8 mouse cellular contexts compared by ENCODE assay signal in genomic region chr14:44858868-44859613, GRCm38 (mm10). TPM values are rescaled to one million over a fixed set of nuclear protein-coding genes. Genes with fewer than 3 reads are reported as not detected.
A peak's percentile ranks its signal among the peaks of the same experiment; 100 is the strongest.
DNase-seq lines count a peak whose midpoint lies in the region; ATAC-seq lines count a peak whose summit lies in the region.
"Had no signal": no experiment of that assay in that cellular context is flagged by ENCODE, and none has a peak within 500 bp of the region (broad histone marks: within the 10 kb centered on the region; RNA-seq: fewer than 3 reads in every experiment).

Gene Ptgdr, minus strand, starts transcription at chr14:44859375.

- peaks cover 49% of the 10 kb centered on the region for H3K27me3 ChIP-seq in forebrain, embryonic 10.5 days (ENCODE audit: poor library complexity, severe bottlenecking)
- peaks cover 43% of the 10 kb centered on the region for H3K27me3 ChIP-seq in limb, embryonic 13.5 days
- H3K27me3 ChIP-seq in stomach, embryonic 16.5 days (ENCODE audit: control insufficient read depth, insufficient read depth, low read length): peaks cover 16% of the 10 kb centered on the region

- ATAC-seq in limb, embryonic 13.5 days (ENCODE audit: low FRiP score, low read depth): no peak
- no peak for ATAC-seq in stomach, embryonic 16.5 days (ENCODE audit: insufficient read depth, low FRiP score)

- H3K4me2 ChIP-seq in limb, embryonic 13.5 days (replicated peaks): peak within 1 kb of the TSS; percentile 74
- H3K4me2 ChIP-seq in stomach, embryonic 16.5 days (ENCODE audit: low read depth, low read length): peak within 1 kb of the TSS; percentile 60

- H3K9me3 ChIP-seq in forebrain, embryonic 10.5 days: no peaks in the 10 kb centered on the region
- H3K9me3 ChIP-seq in limb, embryonic 13.5 days: no peaks in the 10 kb centered on the region
- no peaks in the 10 kb centered on the region for H3K9me3 ChIP-seq in stomach, embryonic 16.5 days (replicated peaks; ENCODE audit: control insufficient read depth, low read length)

- WGBS in forebrain, embryonic 10.5 days: 1% methylated on average over 32 of the region's 32 CpGs
- under 1% methylated on average over 32 of the region's 32 CpGs for WGBS in limb, embryonic 13.5 days
- 2% methylated on average over 32 of the region's 32 CpGs for WGBS in stomach, embryonic 16.5 days

- peaks cover 30% of the 10 kb centered on the region for H3K4me1 ChIP-seq in forebrain, embryonic 10.5 days
- H3K4me1 ChIP-seq in limb, embryonic 13.5 days: peaks cover 35% of the 10 kb centered on the region
- H3K4me1 ChIP-seq in stomach, embryonic 16.5 days (ENCODE audit: control insufficient read depth, insufficient read depth, low read length): no peaks in the 10 kb centered on the region; the same call in 1 of the 2 replicates

- peak within 1 kb of the TSS; percentile 49 for H3K4me3 ChIP-seq in forebrain, embryonic 10.5 days
- peak within 1 kb of the TSS; percentile 42 for H3K4me3 ChIP-seq in limb, embryonic 13.5 days
- peak within 1 kb of the TSS; percentile 38 for H3K4me3 ChIP-seq in stomach, embryonic 16.5 days (replicated peaks; ENCODE audit: low read length)

- DNase-seq in retina, embryonic 14.5 days (ENCODE audit: low spot score): peak; percentile 24
- no peak for DNase-seq in retina, postnatal 1 day
- DNase-seq in forebrain, embryonic 10.5 days (ENCODE audit: extremely low spot score, low spot score): peak; percentile 35
- no peak for DNase-seq in thymus, adult 18-20 months
- DNase-seq in cerebellum, adult 11 months: no peak
- DNase-seq: adrenal gland, postnatal 10 days had no signal

- no peaks in the 10 kb centered on the region for H3K36me3 ChIP-seq in forebrain, embryonic 10.5 days (replicated peaks)
- H3K36me3 ChIP-seq in limb, embryonic 13.5 days: no peaks in the 10 kb centered on the region
- H3K36me3 ChIP-seq in stomach, embryonic 16.5 days (ENCODE audit: control insufficient read depth, insufficient read depth, low read length): no peaks in the 10 kb centered on the region

- H3K9ac ChIP-seq in limb, embryonic 13.5 days: peak within 1 kb of the TSS; percentile 51; the same call in 1 of the 2 replicates
- peak within 1 kb of the TSS; percentile 43; the same call in 1 of the 2 replicates for H3K9ac ChIP-seq in stomach, embryonic 16.5 days (ENCODE audit: low read length)

- H3K27ac ChIP-seq in forebrain, embryonic 10.5 days: no peak within 1 kb of the TSS
- no peak within 1 kb of the TSS for H3K27ac ChIP-seq in limb, embryonic 13.5 days
- H3K27ac ChIP-seq in stomach, embryonic 16.5 days (ENCODE audit: low read length): no peak within 1 kb of the TSS

RNA-seq across cellular contexts. Expression of gene Ptgdr, which starts in this region (rescaled TPM):
- polyA plus RNA-seq in forebrain, embryonic 10.5 days (2016; fragmentation: Nextera tagmentation; extraction: Ambion mirVana): not detected in 2 replicates
- polyA plus RNA-seq in limb, embryonic 13.5 days (2015; fragmentation: Nextera tagmentation; extraction: Ambion mirVana): 0.09 and 0.47 TPM in 2 replicates
- polyA plus RNA-seq in stomach, embryonic 16.5 days (2015; fragmentation: Nextera tagmentation; extraction: Ambion mirVana): 0.84 and 0.85 TPM in 2 replicates

Comparison
In these comparisons a context has a peak if more than half of its experiments do, and no peak if none do; other contexts are left out.
1. Peak in DNase-seq and H3K4me3 ChIP-seq in forebrain, embryonic 10.5 days; RNA of the gene not detected or under 1 TPM.